Mouse (Mus musculus): ENCODE measurements around the gene Zc2hc1c. TPM values are rescaled to one million over a fixed set of nuclear protein-coding genes. Genes with fewer than 3 reads are reported as not detected.

Gene Zc2hc1c
- total RNA-seq (2021), result 1 to 10 TPM; 1.4 to 2.0 TPM
- long read RNA-seq, experiment 1, full-length matches to known transcripts, result 4 of 5 reads
- long read RNA-seq, experiment 1, partial matches to known transcripts, result 0 of 5 reads
- long read RNA-seq, experiment 1, other reads (novel, unspliced or antisense), result 1 of 5 reads
- long read RNA-seq, experiment 2, partial matches to known transcripts, result 3 of 3 reads
- long read RNA-seq, experiment 2, other reads (novel, unspliced or antisense), result 0 of 3 reads

- DNase-seq (ENCODE audit: low spot score in 2 of 2), result peak; percentile 46 to 73
Measured at GRCm38 (mm10) chr12:85288486-85289156, at the start of gene Zc2hc1c. Gene Zc2hc1c, plus strand, starts transcription at chr12:85288591.

DNA sequence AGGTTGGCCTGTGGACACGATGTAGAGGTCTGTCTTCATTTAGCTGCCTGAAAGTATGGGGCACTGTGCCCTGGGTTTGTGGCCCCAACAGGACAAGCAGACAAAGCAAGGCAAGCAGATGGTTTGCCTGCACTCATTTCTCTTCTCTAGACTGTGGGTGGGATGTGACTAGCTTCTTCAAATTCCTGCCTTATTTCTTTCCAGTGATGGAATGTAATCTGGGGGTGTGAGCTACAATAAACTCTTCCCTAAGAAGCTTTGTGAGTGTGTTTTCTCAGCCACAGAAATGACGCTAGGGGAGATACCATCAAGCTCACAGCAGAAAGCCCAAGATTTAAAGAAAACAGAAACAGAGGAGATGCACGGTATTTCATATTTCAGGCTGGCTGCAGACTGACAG lies 36.3 kb upstream of the Zc2hc1c start:
- DNase-seq (ENCODE audit: low spot score in 2 of 2), result no peak

DNA sequence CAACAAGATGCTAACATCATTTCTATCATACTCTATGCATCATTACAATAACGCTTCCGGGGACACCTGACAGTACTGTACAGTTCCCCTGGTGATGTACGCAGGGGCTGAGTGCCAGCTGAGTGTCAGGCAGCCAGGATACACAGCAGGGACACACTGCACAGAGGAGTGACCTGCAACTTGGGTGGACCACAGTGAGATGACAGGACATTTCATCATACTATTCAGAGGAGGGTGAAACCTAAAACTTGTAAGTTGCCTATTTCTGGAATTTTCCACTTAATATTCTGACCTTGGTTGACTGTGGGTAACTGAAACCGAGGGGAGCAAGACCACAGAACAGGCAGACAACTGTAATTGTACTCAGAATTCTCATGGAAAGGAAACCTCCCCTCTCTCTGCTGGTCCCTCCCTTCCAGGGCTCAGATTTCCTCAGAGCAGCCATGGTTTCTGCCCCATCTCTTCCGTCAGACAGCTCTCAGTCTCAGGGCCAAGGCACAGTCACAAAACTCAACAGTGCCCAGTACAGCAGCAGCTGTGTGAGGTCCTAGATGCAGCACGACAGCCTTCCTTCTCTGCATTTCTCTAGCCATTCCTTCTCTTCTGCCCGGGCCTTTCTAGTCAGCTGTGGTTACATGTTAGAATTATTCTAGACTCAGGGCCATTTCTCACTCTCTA lies 32.2 kb upstream of the Zc2hc1c start:
- no peak for DNase-seq (ENCODE audit: low spot score in 2 of 2)

DNA sequence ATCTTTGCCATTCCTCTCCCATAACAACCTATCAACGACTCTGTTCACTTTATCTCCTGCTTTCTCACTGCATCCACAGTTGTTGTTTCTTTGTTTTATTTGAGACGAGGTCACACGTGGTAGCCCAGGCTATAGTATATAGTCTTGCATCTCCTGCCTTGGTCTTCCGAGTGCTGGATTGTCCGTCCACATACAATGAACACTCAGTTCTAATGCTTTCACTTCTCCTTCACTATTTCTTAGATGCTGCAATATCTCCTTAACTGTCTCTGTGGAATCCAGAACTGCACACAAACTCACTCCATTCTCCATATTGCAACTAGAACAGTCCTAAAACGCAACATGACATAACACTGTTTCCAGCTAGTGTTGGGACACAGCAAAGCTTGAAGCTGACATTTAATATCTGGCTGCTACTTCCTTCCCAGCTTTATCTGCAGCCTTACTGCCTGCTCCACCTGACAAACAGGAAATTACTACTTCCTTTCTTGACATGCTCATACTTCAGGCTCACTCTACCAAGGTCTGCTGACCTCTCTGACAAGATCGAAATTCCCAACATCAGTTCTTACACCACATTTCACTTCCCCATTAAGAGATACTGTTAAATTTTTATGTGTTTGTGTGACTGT lies 31.3 kb upstream of the Zc2hc1c start:
- no peak for DNase-seq (ENCODE audit: low spot score in 2 of 2)

DNA sequence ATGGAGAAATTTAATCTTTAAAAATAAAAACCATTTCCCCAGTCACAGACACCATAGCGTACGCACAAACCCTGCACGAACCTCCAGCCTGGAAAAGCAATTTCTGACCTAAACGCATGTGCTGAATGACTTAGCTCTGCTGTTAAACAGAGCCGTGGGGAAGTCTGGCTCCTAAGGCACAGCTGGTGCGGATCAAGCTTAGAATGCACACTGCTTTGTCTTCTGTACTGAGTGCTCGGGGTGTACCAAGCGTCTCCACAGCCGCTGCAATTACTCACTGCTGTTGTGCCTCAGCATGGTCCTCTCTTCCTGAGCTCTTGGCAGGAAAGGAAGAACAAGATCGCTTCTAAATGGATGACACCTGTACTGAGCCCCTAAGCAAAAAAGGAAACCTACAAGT lies 25.9 kb upstream of the Zc2hc1c start:
- DNase-seq (ENCODE audit: low spot score in 2 of 2), result no peak

GRCm38 (mm10) chr12:85263190-85263589 lies 25.2 kb upstream of the Zc2hc1c start:
- no peak for DNase-seq (ENCODE audit: low spot score in 2 of 2)

DNA sequence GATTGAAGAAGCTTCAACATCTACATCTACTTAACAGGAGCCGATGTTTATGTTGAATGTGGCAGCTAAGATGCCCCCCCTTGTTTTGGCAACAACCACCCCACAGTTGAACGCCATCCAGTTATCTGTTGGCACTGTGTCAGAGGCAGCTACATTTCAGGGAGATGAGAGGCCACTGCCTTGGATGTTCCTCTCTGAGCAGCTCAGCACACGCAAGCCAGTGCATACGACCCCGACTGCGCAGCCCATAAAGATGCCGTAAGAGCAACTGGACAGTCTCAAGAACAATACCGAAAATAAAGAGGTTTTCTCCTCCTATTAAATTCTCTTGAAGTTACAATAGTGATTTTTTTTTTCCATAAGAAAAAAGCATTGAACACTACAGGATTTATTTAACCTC lies 23.9 kb upstream of the Zc2hc1c start:
- no peak for DNase-seq (ENCODE audit: low spot score in 2 of 2)

GRCm38 (mm10) chr12:85264940-85265339 lies 23.5 kb upstream of the Zc2hc1c start:
- DNase-seq (ENCODE audit: low spot score in 2 of 2), result no peak

- DNase-seq (ENCODE audit: low spot score in 2 of 2), result no peak
Measured at GRCm38 (mm10) chr12:85266248-85266647, 22.1 kb upstream of the Zc2hc1c start.

DNA sequence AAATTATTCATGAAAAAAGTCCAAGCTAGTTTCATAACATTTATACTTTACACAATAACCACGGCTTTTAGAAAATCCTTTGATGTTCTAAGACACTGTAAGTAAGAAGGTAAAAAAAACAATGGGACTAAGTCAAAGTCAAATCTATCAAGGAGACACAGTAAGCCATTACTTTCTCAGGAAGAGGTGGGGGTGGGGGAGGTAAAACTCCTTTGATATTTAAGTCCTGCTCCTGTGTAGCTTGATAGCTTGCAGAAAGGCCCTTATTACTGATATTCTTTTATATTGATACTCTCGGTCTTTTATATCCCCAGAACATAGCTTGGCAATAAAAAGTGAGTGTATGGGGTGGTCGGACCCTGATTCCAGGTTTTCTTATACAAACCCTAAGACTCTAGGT lies 18.6 kb upstream of the Zc2hc1c start:
- no peak for DNase-seq (ENCODE audit: low spot score in 2 of 2)

DNA sequence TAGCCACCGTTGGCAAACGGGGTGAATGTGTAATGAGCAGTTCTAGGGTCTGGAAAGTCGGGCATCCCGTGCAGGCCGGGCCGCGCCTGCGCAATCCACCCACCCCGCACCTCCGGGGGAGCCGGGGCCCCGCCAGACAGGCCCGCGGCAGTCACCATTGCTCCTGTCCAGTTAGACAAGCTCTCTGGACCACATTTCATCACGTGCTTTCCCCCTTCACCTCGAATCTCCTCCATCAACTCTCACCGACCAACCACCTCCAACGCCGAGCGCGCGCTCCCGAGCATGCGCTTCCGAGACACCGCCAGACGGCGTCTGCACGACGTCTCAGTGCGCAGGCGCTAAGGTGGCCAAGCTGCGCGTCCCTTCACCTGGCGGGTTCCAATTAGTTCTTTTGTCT lies 18.1 kb upstream of the Zc2hc1c start, which contains the start of gene Mlh3:
Gene Mlh3 (minus strand): TSS at position 281 of the 400 bp plus-strand sequence.
- DNase-seq (ENCODE audit: low spot score in 2 of 2), result peak; percentile 52 to 58

GRCm38 (mm10) chr12:85271132-85271842 lies 17.1 kb upstream of the Zc2hc1c start:
- DNase-seq (ENCODE audit: low spot score in 2 of 2), result no peak

- DNase-seq (ENCODE audit: low spot score in 2 of 2), result no peak
Measured at GRCm38 (mm10) chr12:85271843-85272206, 16.6 kb upstream of the Zc2hc1c start.

- no peak for DNase-seq (ENCODE audit: low spot score in 2 of 2)
Measured at GRCm38 (mm10) chr12:85273508-85273907, 14.9 kb upstream of the Zc2hc1c start.

- DNase-seq (ENCODE audit: low spot score in 2 of 2), result no peak
Measured at GRCm38 (mm10) chr12:85276273-85276672, 12.1 kb upstream of the Zc2hc1c start.

- no peak for DNase-seq (ENCODE audit: low spot score in 2 of 2)
Measured at GRCm38 (mm10) chr12:85278919-85279318, 9.5 kb upstream of the Zc2hc1c start.

- no peak for DNase-seq (ENCODE audit: low spot score in 2 of 2)
Measured at GRCm38 (mm10) chr12:85279396-85280080, 8.9 kb upstream of the Zc2hc1c start.

GRCm38 (mm10) chr12:85280105-85280844 lies 8.1 kb upstream of the Zc2hc1c start:
- DNase-seq (ENCODE audit: low spot score in 2 of 2), result peak; percentile 87 to 96

- no peak for DNase-seq (ENCODE audit: low spot score in 2 of 2)
Measured at GRCm38 (mm10) chr12:85280845-85281651, 7.3 kb upstream of the Zc2hc1c start.
